Mouse (Mus musculus): ENCODE measurements around the gene Eef2. TPM values are rescaled to one million over a fixed set of nuclear protein-coding genes. Genes with fewer than 3 reads are reported as not detected.
A peak's percentile ranks its signal among the peaks of the same experiment; 100 is the strongest.
"Not testable (repeated sequence)": the region's sequence is repeated elsewhere in the genome, so short reads cannot be mapped to it uniquely, and the experiment has no call there.

Gene Eef2
- polyA plus RNA-seq, 1 experiment from 2014 or later, result 310 TPM

GRCm38 (mm10) chr10:81177491-81177925 is 1.1 kb downstream of the Eef2 start:
- WGBS (ENCODE audit: insufficient replicate concordance), result 7% methylated on average over 16 of the region's 16 CpGs
- ATAC-seq (peak; percentile 67), DNase-seq (peak; percentile 89)
- Histone ChIP-seq H3K27ac (ENCODE audit: low read depth) (peak overlapping the region; percentile 93), H3K4me2 (ENCODE audit: low read depth, low read length) (peak overlapping the region; percentile 84), H3K9me3 (ENCODE audit: low read length) (no peaks in the 10 kb centered on the region), H3K27me3 (ENCODE audit: insufficient read depth, low read length) (no peaks in the 10 kb centered on the region), H3K4me1 (ENCODE audit: insufficient read depth) (peaks cover 31% of the 10 kb centered on the region), H3K4me3 (ENCODE audit: low read depth, low read length) (peak overlapping the region; percentile 82), H3K36me3 (replicated peaks; ENCODE audit: insufficient read depth, low read length) (peaks cover 49% of the 10 kb centered on the region), H3K9ac (replicated peaks) (peak overlapping the region; percentile 98)
- TF ChIP-seq EP300 (IDR thresholded peaks at IDR 0.05; ENCODE audit: low read depth), result no peak

- 48% methylated on average over 14 of the region's 14 CpGs for WGBS (ENCODE audit: insufficient replicate concordance)
These were observed 1.7 kb downstream of the Eef2 start for GRCm38 (mm10) chr10:81177958-81178712.

GRCm38 (mm10) chr10:81178927-81179326 is 2.5 kb downstream of the Eef2 start:
- no peak overlapping the region for H3K9ac ChIP-seq (replicated peaks)
- peaks cover 31% of the 10 kb centered on the region for H3K4me1 ChIP-seq (ENCODE audit: insufficient read depth)
- 0 out of 2 replicates have a peak overlapping the region, but pooled peaks have one; percentile 7 for H3K4me2 ChIP-seq (ENCODE audit: low read depth, low read length)
- H3K36me3 ChIP-seq (replicated peaks; ENCODE audit: insufficient read depth, low read length), result peaks cover 49% of the 10 kb centered on the region
- H3K4me3 ChIP-seq (ENCODE audit: low read depth, low read length), result no peak overlapping the region
- no peaks in the 10 kb centered on the region for H3K27me3 ChIP-seq (ENCODE audit: insufficient read depth, low read length)
- TF ChIP-seq EP300 (IDR thresholded peaks at IDR 0.05; ENCODE audit: low read depth), result no peak
- no peak overlapping the region for H3K27ac ChIP-seq (ENCODE audit: low read depth)
- ATAC-seq (no peak), DNase-seq (no peak)
- 93% methylated on average over 11 of the region's 11 CpGs for WGBS (ENCODE audit: insufficient replicate concordance)
- H3K9me3 ChIP-seq (ENCODE audit: low read length), result no peaks in the 10 kb centered on the region

More at GRCm38 (mm10) chr10:81177958-81178712, 1.7 kb downstream of the Eef2 start:
- Histone ChIP-seq H3K9me3 (ENCODE audit: low read length) (no peaks in the 10 kb centered on the region), H3K27ac (ENCODE audit: low read depth) (peak overlapping the region; percentile 93), H3K4me1 (ENCODE audit: insufficient read depth) (peaks cover 31% of the 10 kb centered on the region), H3K27me3 (ENCODE audit: insufficient read depth, low read length) (no peaks in the 10 kb centered on the region), H3K4me2 (ENCODE audit: low read depth, low read length) (peak overlapping the region; percentile 84), H3K4me3 (ENCODE audit: low read depth, low read length) (peak overlapping the region; percentile 82), H3K9ac (replicated peaks) (peak overlapping the region; percentile 98), H3K36me3 (replicated peaks; ENCODE audit: insufficient read depth, low read length) (peaks cover 49% of the 10 kb centered on the region)
- no peak for DNase-seq
- no peak for ATAC-seq
- no peak for TF ChIP-seq EP300 (IDR thresholded peaks at IDR 0.05; ENCODE audit: low read depth)
- TF ChIP-seq CTCF (IDR thresholded peaks at IDR 0.05; ENCODE audit: low read depth), result no peak

GRCm38 (mm10) chr10:81179451-81180342 is 3.3 kb downstream of the Eef2 start:
- ATAC-seq (no peak), DNase-seq (no peak)
- Histone ChIP-seq H3K27me3 (ENCODE audit: insufficient read depth, low read length) (no peaks in the 10 kb centered on the region), H3K27ac (ENCODE audit: low read depth) (no peak overlapping the region), H3K4me2 (ENCODE audit: low read depth, low read length) (no peak overlapping the region), H3K9ac (replicated peaks) (no peak overlapping the region), H3K9me3 (ENCODE audit: low read length) (no peaks in the 10 kb centered on the region), H3K4me1 (ENCODE audit: insufficient read depth) (peaks cover 29% of the 10 kb centered on the region), H3K36me3 (replicated peaks; ENCODE audit: insufficient read depth, low read length) (peaks cover 49% of the 10 kb centered on the region), H3K4me3 (ENCODE audit: low read depth, low read length) (no peak overlapping the region)
- WGBS (ENCODE audit: insufficient replicate concordance), result 89% methylated on average over 32 of the region's 32 CpGs
- no peak for TF ChIP-seq EP300 (IDR thresholded peaks at IDR 0.05; ENCODE audit: low read depth)
- peak; percentile 26 for TF ChIP-seq CTCF (IDR thresholded peaks at IDR 0.05; ENCODE audit: low read depth)

GRCm38 (mm10) chr10:81180946-81181345 is 4.5 kb downstream of the Eef2 start:
- no peak for DNase-seq
- Histone ChIP-seq H3K4me3 (ENCODE audit: low read depth, low read length) (no peak overlapping the region), H3K9ac (replicated peaks) (no peak overlapping the region), H3K27ac (ENCODE audit: low read depth) (no peak overlapping the region), H3K27me3 (ENCODE audit: insufficient read depth, low read length) (no peaks in the 10 kb centered on the region), H3K4me2 (ENCODE audit: low read depth, low read length) (no peak overlapping the region), H3K9me3 (ENCODE audit: low read length) (no peaks in the 10 kb centered on the region), H3K4me1 (ENCODE audit: insufficient read depth) (peaks cover 18% of the 10 kb centered on the region), H3K36me3 (replicated peaks; ENCODE audit: insufficient read depth, low read length) (peaks cover 56% of the 10 kb centered on the region)
- no peak for ATAC-seq
- TF ChIP-seq EP300 (IDR thresholded peaks at IDR 0.05; ENCODE audit: low read depth) (no peak), CTCF (IDR thresholded peaks at IDR 0.05; ENCODE audit: low read depth) (no peak)
- 93% methylated on average over 13 of the region's 13 CpGs for WGBS (ENCODE audit: insufficient replicate concordance)

- H3K4me2 ChIP-seq (ENCODE audit: low read depth, low read length); H3K9me3 ChIP-seq (ENCODE audit: low read length); H3K27ac ChIP-seq (ENCODE audit: low read depth); H3K9ac ChIP-seq (replicated peaks); H3K27me3 ChIP-seq (ENCODE audit: insufficient read depth, low read length); H3K4me3 ChIP-seq (ENCODE audit: low read depth, low read length); DNase-seq; ATAC-seq: not testable (repeated sequence)
- Histone ChIP-seq H3K4me1 (ENCODE audit: insufficient read depth) (peaks cover 16% of the 10 kb centered on the region), H3K36me3 (replicated peaks; ENCODE audit: insufficient read depth, low read length) (peaks cover 60% of the 10 kb centered on the region)
- WGBS (ENCODE audit: insufficient replicate concordance), result 80% methylated on average over 12 of the region's 12 CpGs
These were observed 5.4 kb downstream of the Eef2 start for GRCm38 (mm10) chr10:81181860-81182259.

Data from liver, postnatal 0 days (tissue).